Mouse (Mus musculus) spleen, adult 2 months (tissue): Measurements from ENCODE around the gene Ece1. TPM values are rescaled to one million over a fixed set of nuclear protein-coding genes. Genes with fewer than 3 reads are reported as not detected.
"Not testable (repeated sequence)": the region's sequence is repeated elsewhere in the genome, so short reads cannot be mapped to it uniquely, and the experiment has no call there.

ENCODE experiments used
- DNase-seq, 2 experiments: peaks; one replicate each; pipeline versions ENCODE4 v3.0.0 to v3.0.0-alpha.2; 2012 to 2021; ENCODE audit warnings: low spot score in 2 of 2, low read depth in 1 of 2
- H3K27ac ChIP-seq: fragments of 200-500 bp; 2 replicates; pipeline ENCODE4 v1.5.1; 2012; ENCODE audit warnings: low read length, inconsistent platforms; ENCODE audit not compliant: insufficient read depth
- H3K27me3 ChIP-seq: fragments of 200-500 bp; 2 replicates; pipeline ENCODE4 v1.6.1; 2012; ENCODE audit warnings: mild to moderate bottlenecking, moderate library complexity, low read length, inconsistent platforms; ENCODE audit not compliant: control insufficient read depth, insufficient read depth
- H3K36me3 ChIP-seq: fragments of 200-500 bp; 2 replicates; pipeline ENCODE4 v1.6.1; 2012; ENCODE audit warnings: mild to moderate bottlenecking, low read length, inconsistent platforms; ENCODE audit not compliant: control insufficient read depth, insufficient read depth
- H3K4me1 ChIP-seq: fragments of 200-500 bp; 2 replicates; pipeline ENCODE4 v1.6.1; 2011; ENCODE audit warnings: inconsistent platforms; ENCODE audit not compliant: control insufficient read depth, insufficient read depth, insufficient read length
- H3K4me3 ChIP-seq: fragments of 200-500 bp; 2 replicates; pipeline ENCODE4 v1.5.1; 2011; ENCODE audit warnings: mild to moderate bottlenecking, inconsistent platforms; ENCODE audit not compliant: insufficient read depth, insufficient read length; ENCODE audit errors: extremely low read depth
- CTCF ChIP-seq: fragments of 200-500 bp; IDR thresholded peaks from 2 replicates; pipeline ENCODE4 v1.5.1; 2011; ENCODE audit warnings: mild to moderate bottlenecking, inconsistent platforms; ENCODE audit not compliant: insufficient read depth, insufficient read length, insufficient replicate concordance; ENCODE audit errors: extremely low read depth
- POLR2A ChIP-seq: fragments of 200-500 bp; IDR thresholded peaks from 2 replicates; pipeline ENCODE4 v1.6.1; 2011; ENCODE audit warnings: low read depth, low read length, inconsistent platforms
- WGBS: fragments of 180-500 bp; shearing (Covaris S2); methylation state at CpG from one replicate; pipeline ENCODE4 v1.1.7; 2018; 5-methylcytosine and 5-hydroxymethylcytosine counted together
- polyA plus RNA-seq: library from polyadenylated mRNA; depleted of rRNA; stranded (reverse); fragments of >200 nt; gene quantifications from 2 replicates; pipeline ENCODE4 v1.2.3, GENCODE M21; 2012

The Ece1 gene
- polyA plus RNA-seq, 1 experiment, result 18.4 TPM

- DNase-seq, result no peak
- no peaks in the 10 kb centered on the region; the same call in 1 of the 2 replicates for H3K4me1 ChIP-seq
- no peaks in the 10 kb centered on the region for H3K27me3 ChIP-seq
- 82% methylated on average over 5 of the region's 5 CpGs for WGBS
- no peak overlapping the region for H3K4me3 ChIP-seq
- no peak for TF ChIP-seq CTCF
- no peak for TF ChIP-seq POLR2A
- no peaks in the 10 kb centered on the region for H3K36me3 ChIP-seq
- no peak overlapping the region for H3K27ac ChIP-seq
Observed at GRCm38 (mm10) chr4:137836741-137837140, 25.3 kb upstream of the Ece1 start.

DNA sequence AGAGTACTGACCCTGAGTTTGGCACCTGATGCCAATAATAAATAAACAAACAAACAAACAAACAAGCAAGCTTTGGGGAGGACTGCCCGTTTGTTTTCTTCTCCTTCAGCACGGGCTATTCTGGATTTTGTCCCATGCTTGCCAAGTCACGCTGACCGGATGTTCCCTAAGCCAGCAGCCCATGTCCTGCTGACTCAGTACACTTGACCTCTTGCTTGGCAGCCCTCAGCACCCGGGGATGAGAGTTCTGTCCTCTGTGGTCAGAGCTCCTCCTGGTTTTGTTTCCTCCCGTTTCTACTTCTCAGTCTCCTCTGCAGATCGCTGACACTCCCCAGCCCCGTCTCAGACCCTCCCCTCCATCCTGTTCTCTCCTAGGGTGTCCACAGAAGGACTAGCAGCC, 24.2 kb upstream of the Ece1 start:
- TF ChIP-seq CTCF, result no peak
- no peak for TF ChIP-seq POLR2A
- H3K36me3 ChIP-seq, result no peaks in the 10 kb centered on the region
- H3K27ac ChIP-seq, result no peak overlapping the region; the same call in 1 of the 2 replicates
- no peak for DNase-seq
- no peak overlapping the region for H3K4me3 ChIP-seq
- H3K4me1 ChIP-seq, result no peaks in the 10 kb centered on the region; the same call in 1 of the 2 replicates
- WGBS, result 57% methylated on average over 8 of the region's 8 CpGs
- no peaks in the 10 kb centered on the region for H3K27me3 ChIP-seq

- Histone ChIP-seq H3K4me1 (no peaks in the 10 kb centered on the region; the same call in 1 of the 2 replicates), H3K36me3 (no peaks in the 10 kb centered on the region), H3K4me3 (no peak overlapping the region), H3K27ac (no peak overlapping the region), H3K27me3 (no peaks in the 10 kb centered on the region)
- TF ChIP-seq CTCF, result no peak
- no peak for DNase-seq
- WGBS, result 93% methylated on average over 2 of the region's 2 CpGs
Observed at GRCm38 (mm10) chr4:137838791-137839190, 23.2 kb upstream of the Ece1 start.

- Histone ChIP-seq H3K27ac (no peak overlapping the region), H3K27me3 (no peaks in the 10 kb centered on the region), H3K4me1 (no peaks in the 10 kb centered on the region; the same call in 1 of the 2 replicates), H3K36me3 (no peaks in the 10 kb centered on the region), H3K4me3 (no peak overlapping the region)
- 82% methylated on average over 5 of the region's 5 CpGs for WGBS
- DNase-seq, result no peak
- TF ChIP-seq CTCF, result no peak
- TF ChIP-seq POLR2A, result no peak
Observed at GRCm38 (mm10) chr4:137839452-137839851, 22.6 kb upstream of the Ece1 start.

- no peak overlapping the region for H3K27ac ChIP-seq
Observed at GRCm38 (mm10) chr4:137844656-137845055, 17.4 kb upstream of the Ece1 start.

DNA sequence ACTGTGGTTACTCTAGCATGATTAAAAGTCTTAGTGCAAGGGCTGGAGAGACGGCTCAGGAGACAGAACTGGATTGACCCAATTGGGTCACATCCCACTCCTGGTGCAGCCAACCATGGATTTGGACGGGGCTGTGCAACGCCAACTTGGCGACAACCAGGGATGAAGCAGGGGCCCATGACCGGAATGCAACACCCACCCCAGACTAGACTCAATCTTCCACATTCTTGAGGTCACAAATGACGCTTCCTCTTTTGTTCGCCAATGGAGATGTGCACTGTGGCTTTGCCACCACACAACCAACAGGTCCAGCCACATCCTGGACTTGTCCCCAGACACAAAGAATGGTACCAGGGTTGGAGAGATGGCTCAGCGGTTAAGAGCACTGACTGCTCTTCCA, 14.4 kb upstream of the Ece1 start:
- not testable (repeated sequence) for H3K4me1 ChIP-seq, H3K36me3 ChIP-seq, H3K27me3 ChIP-seq, H3K4me3 ChIP-seq, H3K27ac ChIP-seq, DNase-seq
- WGBS, result 25% methylated on average over 8 of the region's 8 CpGs

More at GRCm38 (mm10) chr4:137844656-137845055, 17.4 kb upstream of the Ece1 start:
- no peaks in the 10 kb centered on the region for H3K4me1 ChIP-seq
- no peaks in the 10 kb centered on the region for H3K27me3 ChIP-seq
- H3K36me3 ChIP-seq, result no peaks in the 10 kb centered on the region
- WGBS, result 28% methylated on average over 11 of the region's 11 CpGs
- no peak overlapping the region for H3K4me3 ChIP-seq
- peak; percentile 90; the same call in 1 of the 2 replicates for TF ChIP-seq CTCF
- no peak for TF ChIP-seq POLR2A
- peak in 1 of 2 experiments; percentile 64 for DNase-seq

- TF ChIP-seq POLR2A (no peak), CTCF (no peak)
Observed at GRCm38 (mm10) chr4:137850161-137850560, 11.9 kb upstream of the Ece1 start.

DNA sequence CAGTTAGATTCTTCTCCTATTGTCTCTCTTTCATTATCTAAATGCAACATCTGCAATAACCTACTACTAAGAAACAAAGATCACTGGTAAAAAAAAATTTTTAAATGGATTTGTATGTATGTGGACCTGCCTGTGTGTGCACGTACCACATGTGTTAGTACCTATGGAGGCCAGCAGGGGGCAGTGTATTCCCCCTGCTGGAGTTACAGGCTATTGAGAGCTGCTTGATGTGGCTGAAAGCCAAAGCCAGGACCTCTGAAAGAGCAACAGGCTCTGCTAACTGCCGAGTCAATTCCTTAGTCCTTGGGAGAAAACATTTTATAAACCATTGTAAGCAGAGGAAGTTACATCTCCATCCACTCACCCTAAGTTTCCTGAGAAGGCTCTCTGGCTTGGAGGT, 10.6 kb upstream of the Ece1 start:
- TF ChIP-seq POLR2A, result no peak
- peak; percentile 46; the same call in 1 of the 2 replicates for TF ChIP-seq CTCF
- 51% methylated on average over 2 of the region's 2 CpGs for WGBS
- peak in 1 of 2 experiments; percentile 19 for DNase-seq
- Histone ChIP-seq H3K27me3 (no peaks in the 10 kb centered on the region), H3K36me3 (no peaks in the 10 kb centered on the region), H3K4me1 (peaks cover 3% of the 10 kb centered on the region; the same call in 1 of the 2 replicates), H3K4me3 (no peak overlapping the region), H3K27ac (no peak overlapping the region)

More at GRCm38 (mm10) chr4:137850161-137850560, 11.9 kb upstream of the Ece1 start:
- WGBS, result 93% methylated on average over 6 of the region's 6 CpGs
- Histone ChIP-seq H3K27me3 (no peaks in the 10 kb centered on the region), H3K27ac (no peak overlapping the region), H3K36me3 (no peaks in the 10 kb centered on the region), H3K4me1 (no peaks in the 10 kb centered on the region), H3K4me3 (no peak overlapping the region)
- no peak for DNase-seq
